Mouse (Mus musculus) neural tube, embryonic 11.5 days (tissue): ENCODE measurements at regions not wholly inside any gene's neighbourhood (a gene's known extent, or its start where the extent isn't known, plus 50 kb on each side); places are given as distances from the start of the nearest gene placed in this dataset.

Experiments used
- ATAC-seq: fragments of 200-750 bp; cut with Nextera tagmentation; 2 replicates; pipeline ENCODE4 v1.8.0; 2017; ENCODE audit warnings: moderate number of reproducible peaks, mild to moderate bottlenecking, moderate TSS enrichment, moderate library complexity; ENCODE audit not compliant: insufficient read depth, low FRiP score, low TSS enrichment
- DNase-seq: peaks from one replicate; pipeline ENCODE4 v3.0.0-alpha.2; 2015; ENCODE audit warnings: low spot score
- H3K27ac ChIP-seq: fragments of 300-500 bp; sonication (generic); 2 replicates; pipeline ENCODE4 v1.5.1; 2014; ENCODE audit warnings: low read depth, mild to moderate bottlenecking, low read length
- H3K27me3 ChIP-seq: fragments of 300-500 bp; sonication (generic); 2 replicates; pipeline ENCODE4 v1.6.1; 2014; ENCODE audit warnings: mild to moderate bottlenecking, low read length, mixed read lengths; ENCODE audit not compliant: control insufficient read depth, insufficient read depth
- H3K36me3 ChIP-seq: fragments of 300-500 bp; sonication (generic); 2 replicates; pipeline ENCODE4 v1.6.1; 2014; ENCODE audit warnings: mild to moderate bottlenecking, low read length, moderate library complexity, mixed read lengths; ENCODE audit not compliant: control insufficient read depth, insufficient read depth
- H3K4me1 ChIP-seq: fragments of 300-500 bp; sonication (generic); 2 replicates; pipeline ENCODE4 v1.6.1; 2014; ENCODE audit warnings: low read length, mixed read lengths; ENCODE audit not compliant: control insufficient read depth, insufficient read depth
- H3K4me2 ChIP-seq: fragments of 300-500 bp; sonication (generic); 2 replicates; pipeline ENCODE4 v1.6.1; 2014; ENCODE audit warnings: low read depth, mild to moderate bottlenecking, moderate library complexity
- H3K4me3 ChIP-seq: fragments of 300-500 bp; sonication (generic); 2 replicates; pipeline ENCODE4 v1.5.1; 2014; ENCODE audit warnings: low read depth, low read length
- H3K9ac ChIP-seq: fragments of 300-500 bp; sonication (generic); 2 replicates; pipeline ENCODE4 v1.6.1; 2014; ENCODE audit warnings: mild to moderate bottlenecking, low read length
- H3K9me3 ChIP-seq: fragments of 300-500 bp; sonication (generic); 2 replicates; pipeline ENCODE4 v1.6.1; 2016; ENCODE audit warnings: low read length; ENCODE audit not compliant: control insufficient read depth
- WGBS: fragments of 180-500 bp; shearing (Covaris S2); extraction: QIAGEN DNeasy Blood & Tissue Kit; methylation state at CpG from one replicate; pipeline ENCODE4 v1.1.7; 2014; 5-methylcytosine and 5-hydroxymethylcytosine counted together

DNA sequence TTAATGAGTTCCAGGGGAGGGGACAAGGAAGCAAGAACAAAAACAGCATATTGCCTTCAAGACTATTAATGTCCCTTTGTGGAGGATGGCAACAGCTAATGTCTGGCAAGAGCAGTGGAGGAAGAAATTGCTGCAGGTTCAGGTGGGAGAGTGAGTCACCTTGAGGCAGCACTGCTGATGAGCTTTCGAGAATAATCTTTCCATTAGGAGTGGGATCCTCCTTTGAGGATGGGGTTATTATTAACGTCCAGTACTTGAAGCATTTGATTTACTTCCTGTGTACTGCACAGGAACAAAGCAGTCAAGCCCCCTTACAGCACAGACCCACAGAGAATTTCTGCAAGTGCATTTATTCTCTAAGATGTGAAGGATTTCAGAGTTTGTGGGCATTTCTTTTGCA lies 671.2 kb upstream of the Stxbp6 start:
- Histone ChIP-seq H3K4me1 (no peaks in the 10 kb centered on the region), H3K9ac (no peak overlapping the region), H3K27me3 (no peaks in the 10 kb centered on the region), H3K4me2 (no peak overlapping the region), H3K36me3 (no peaks in the 10 kb centered on the region), H3K27ac (no peak overlapping the region), H3K4me3 (no peak overlapping the region), H3K9me3 (no peaks in the 10 kb centered on the region)
- ATAC-seq (peak; percentile 53; the same call in 1 of the 2 replicates), DNase-seq (no peak)
- 72% methylated on average over 2 of the region's 2 CpGs for WGBS

DNA sequence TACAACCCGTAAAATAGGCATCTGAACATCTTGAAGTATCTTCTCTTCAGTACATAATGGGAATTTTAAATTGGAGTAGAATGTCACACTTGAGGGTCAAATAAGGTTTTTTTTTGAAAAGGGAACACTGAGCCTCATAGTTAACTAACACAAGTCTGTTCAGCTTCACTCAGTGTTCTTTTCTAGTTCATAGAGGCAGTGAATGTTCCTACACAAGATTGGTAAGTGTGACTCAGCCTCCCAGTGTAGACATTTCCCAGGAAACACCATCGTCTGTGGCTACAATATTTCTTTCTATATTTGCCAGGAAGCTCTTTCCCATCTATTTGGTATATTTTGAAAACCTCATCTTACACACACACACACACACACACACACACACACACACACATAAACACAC lies 670.1 kb upstream of the Stxbp6 start:
- ATAC-seq, result no peak

DNA sequence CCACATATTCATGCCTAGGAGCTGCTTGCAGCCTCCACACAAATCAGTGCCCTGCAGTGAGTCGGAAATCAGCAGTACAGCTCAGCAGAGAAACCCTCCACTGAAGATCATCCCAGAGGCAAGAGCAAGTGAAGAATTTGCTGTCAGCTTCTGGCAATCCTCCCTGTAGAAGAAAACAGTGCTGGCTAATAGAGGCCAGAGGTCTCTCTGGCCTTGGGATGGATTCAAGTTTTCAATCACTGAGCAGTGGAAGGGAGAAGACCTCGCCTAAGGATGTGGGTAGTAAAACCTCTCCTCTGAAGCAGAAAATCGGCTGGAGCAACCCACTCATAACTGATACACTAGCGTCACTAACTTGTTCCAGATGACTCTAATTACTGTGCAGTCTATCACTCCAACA lies 659.2 kb upstream of the Stxbp6 start:
- no peaks in the 10 kb centered on the region for H3K27me3 ChIP-seq
- H3K4me2 ChIP-seq, result no peak overlapping the region
- DNase-seq, result peak; percentile 15
- WGBS, result 54% methylated on average over 4 of the region's 4 CpGs
- no peak overlapping the region for H3K4me3 ChIP-seq
- H3K9ac ChIP-seq, result no peak overlapping the region
- no peak for ATAC-seq
- no peaks in the 10 kb centered on the region for H3K9me3 ChIP-seq
- H3K36me3 ChIP-seq, result no peaks in the 10 kb centered on the region
- H3K27ac ChIP-seq, result no peak overlapping the region
- no peaks in the 10 kb centered on the region for H3K4me1 ChIP-seq

More for the DNA sequence above, 670.1 kb upstream of the Stxbp6 start:
- Histone ChIP-seq H3K27ac (no peak overlapping the region), H3K4me2 (no peak overlapping the region), H3K9me3 (no peaks in the 10 kb centered on the region), H3K36me3 (no peaks in the 10 kb centered on the region), H3K4me1 (no peaks in the 10 kb centered on the region), H3K9ac (no peak overlapping the region), H3K27me3 (no peaks in the 10 kb centered on the region), H3K4me3 (no peak overlapping the region)
- WGBS, result 88% methylated on average over 2 of the region's 2 CpGs
- no peak for DNase-seq

DNA sequence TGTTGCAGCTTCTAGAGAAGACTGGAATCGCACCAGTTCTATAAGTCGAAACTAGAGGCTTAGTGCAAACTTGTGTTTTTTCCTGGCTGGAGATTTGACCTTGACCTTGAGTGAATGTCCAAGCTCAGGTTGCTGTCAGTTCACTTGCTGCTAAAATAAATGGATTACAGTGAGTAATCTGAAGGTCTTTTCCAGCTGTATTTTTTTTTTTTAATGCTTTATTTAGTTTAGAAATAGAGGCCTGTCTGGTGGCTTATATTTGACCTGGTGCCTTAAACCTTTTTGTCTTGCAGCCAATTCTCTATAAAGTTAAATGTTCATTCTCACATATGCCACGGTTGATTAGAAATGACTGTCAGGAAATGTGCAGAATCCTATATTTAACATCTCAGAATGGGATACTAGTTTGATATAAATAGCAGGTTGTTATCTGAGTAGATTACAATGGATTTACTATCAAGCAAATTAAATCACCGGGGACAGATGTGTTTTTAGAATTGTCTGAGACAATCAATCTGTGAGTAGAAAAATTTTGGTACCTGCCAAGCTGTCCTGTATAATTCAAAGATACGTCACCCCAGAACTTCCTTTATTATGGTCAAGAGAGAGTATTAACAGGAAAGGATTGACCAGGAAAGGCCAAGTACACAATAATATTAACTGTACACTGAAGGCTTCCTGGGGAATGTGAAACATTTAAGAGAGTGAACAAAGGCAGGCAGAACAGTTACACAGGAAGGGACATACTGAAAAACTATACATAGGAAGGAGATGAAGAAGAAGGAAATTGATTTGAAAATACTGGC lies 650.3 kb upstream of the Stxbp6 start:
- Histone ChIP-seq H3K36me3 (no peaks in the 10 kb centered on the region), H3K27me3 (no peaks in the 10 kb centered on the region), H3K27ac (no peak overlapping the region), H3K9me3 (no peaks in the 10 kb centered on the region), H3K4me1 (no peaks in the 10 kb centered on the region), H3K4me3 (no peak overlapping the region), H3K9ac (no peak overlapping the region), H3K4me2 (no peak overlapping the region)
- 82% methylated on average over 5 of the region's 5 CpGs for WGBS
- DNase-seq, result no peak
- ATAC-seq, result no peak

DNA sequence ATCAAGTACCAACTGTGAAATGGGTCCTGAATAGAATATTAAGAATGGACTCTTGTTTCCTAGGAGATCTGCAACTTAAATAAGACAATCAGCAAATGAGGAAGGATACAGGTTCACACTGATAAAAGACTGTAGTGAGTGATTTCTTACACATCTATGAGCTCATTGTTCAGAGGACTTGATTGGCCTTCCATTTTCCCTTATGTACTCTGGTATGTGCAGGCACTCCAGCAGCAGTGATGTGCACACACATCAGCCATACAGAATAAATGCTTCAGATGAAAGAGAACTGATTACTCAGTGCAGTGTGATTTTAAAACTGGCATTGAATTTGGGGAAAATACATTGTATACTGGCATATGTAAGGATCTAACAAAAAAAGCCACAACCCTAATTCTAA lies 636.8 kb upstream of the Stxbp6 start:
- Histone ChIP-seq H3K4me2 (no peak overlapping the region), H3K27ac (no peak overlapping the region), H3K4me1 (no peaks in the 10 kb centered on the region), H3K9me3 (no peaks in the 10 kb centered on the region), H3K36me3 (no peaks in the 10 kb centered on the region), H3K27me3 (no peaks in the 10 kb centered on the region), H3K9ac (no peak overlapping the region), H3K4me3 (no peak overlapping the region)
- DNase-seq (no peak), ATAC-seq (no peak)

DNA sequence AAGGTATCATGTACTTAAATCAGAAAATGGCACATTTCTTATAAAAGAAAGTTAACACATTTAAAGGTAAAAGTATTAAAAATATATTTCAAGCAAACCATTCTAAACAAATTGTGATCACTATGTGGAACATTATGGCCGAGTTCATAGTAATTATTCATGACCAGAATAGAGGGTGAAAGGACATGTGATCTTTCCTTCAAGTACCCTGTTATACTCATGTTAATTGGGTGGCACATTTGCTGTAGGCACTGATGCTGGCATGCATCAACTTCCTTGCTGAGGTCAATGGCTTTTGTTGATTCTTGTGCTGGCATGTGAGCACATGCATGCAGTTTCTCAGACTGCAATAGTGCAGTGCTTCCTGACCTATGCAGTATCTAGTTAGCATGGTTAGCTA lies 636.3 kb upstream of the Stxbp6 start:
- DNase-seq (no peak), ATAC-seq (0 out of 2 replicates have a peak, but pooled peaks have one; percentile 27)
- H3K4me3 ChIP-seq, result no peak overlapping the region
- H3K9me3 ChIP-seq, result no peaks in the 10 kb centered on the region
- WGBS, result 88% methylated on average over 1 of the region's 1 CpGs
- no peaks in the 10 kb centered on the region for H3K27me3 ChIP-seq
- H3K4me1 ChIP-seq, result no peaks in the 10 kb centered on the region
- no peak overlapping the region for H3K4me2 ChIP-seq
- H3K9ac ChIP-seq, result no peak overlapping the region
- H3K27ac ChIP-seq, result no peak overlapping the region
- H3K36me3 ChIP-seq, result no peaks in the 10 kb centered on the region

DNA sequence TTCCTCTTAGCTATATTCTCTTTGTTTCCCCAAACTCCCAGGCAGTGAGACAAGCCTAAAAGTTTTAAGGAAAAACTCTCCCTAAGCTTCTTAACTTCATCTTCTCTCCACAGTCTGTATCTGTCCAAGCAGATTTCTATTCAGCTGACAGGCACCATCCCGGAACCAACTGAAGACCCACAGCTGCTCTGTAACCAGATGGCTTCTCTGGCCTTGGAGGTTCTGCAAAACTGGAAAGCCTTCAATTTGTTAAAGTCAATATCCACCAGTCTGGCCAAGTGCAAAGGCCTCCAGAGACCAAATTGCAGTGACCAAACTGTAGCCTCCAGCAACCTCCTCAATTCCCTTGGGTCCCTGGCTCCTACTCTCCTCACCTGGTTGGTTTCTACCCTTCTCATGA lies 614.8 kb upstream of the Stxbp6 start:
- Histone ChIP-seq H3K36me3 (no peaks in the 10 kb centered on the region), H3K27ac (no peak overlapping the region), H3K9ac (no peak overlapping the region), H3K4me2 (no peak overlapping the region), H3K4me1 (no peaks in the 10 kb centered on the region), H3K4me3 (no peak overlapping the region), H3K9me3 (no peaks in the 10 kb centered on the region), H3K27me3 (no peaks in the 10 kb centered on the region)
- 79% methylated on average over 1 of the region's 1 CpGs for whole genome bisulfite sequencing
- DNase-seq (no peak), ATAC-seq (no peak)

DNA sequence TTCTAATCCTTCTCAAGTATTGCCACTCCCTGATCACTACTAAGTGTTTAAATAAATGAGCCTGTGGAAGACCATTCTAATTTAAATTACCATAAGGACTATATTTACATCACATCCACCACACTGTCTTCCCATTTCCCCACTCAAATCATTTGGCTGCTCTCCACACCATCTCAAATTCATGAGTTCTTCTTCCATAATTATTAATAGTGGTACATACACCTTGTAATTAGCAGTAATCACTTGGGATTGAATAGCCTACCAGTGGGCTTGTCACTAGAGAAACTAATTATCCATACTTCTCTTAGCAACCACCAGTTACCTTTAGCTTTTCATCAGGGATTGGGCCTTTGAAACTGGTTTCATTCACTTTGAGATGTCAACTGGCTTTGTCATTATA lies 612.3 kb upstream of the Stxbp6 start:
- Histone ChIP-seq H3K4me2 (no peak overlapping the region), H3K9me3 (no peaks in the 10 kb centered on the region), H3K27me3 (no peaks in the 10 kb centered on the region), H3K9ac (no peak overlapping the region), H3K27ac (no peak overlapping the region), H3K4me3 (no peak overlapping the region), H3K36me3 (no peaks in the 10 kb centered on the region), H3K4me1 (no peaks in the 10 kb centered on the region)
- ATAC-seq (no peak), DNase-seq (no peak)

DNA sequence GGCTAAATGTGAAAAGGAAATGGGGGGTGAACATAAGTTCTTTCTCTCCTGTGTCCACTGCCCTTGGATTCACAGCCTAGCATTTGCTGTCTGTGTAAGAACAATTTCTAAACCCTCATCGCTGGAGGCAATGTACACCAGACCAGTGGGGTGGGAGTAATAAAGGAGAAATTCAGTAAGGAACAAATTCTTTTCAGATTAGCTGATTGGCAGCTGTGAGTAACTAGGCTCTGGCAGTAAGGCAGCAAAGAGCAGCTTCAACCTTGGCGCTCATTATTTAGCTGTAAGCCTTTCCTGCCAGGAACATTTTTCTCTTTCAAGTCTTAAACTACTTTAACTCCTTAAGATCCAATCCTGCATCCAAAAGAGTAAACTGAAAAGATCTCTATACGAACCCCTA lies 597.9 kb upstream of the Stxbp6 start:
- Histone ChIP-seq H3K4me1 (no peaks in the 10 kb centered on the region), H3K9ac (no peak overlapping the region), H3K9me3 (no peaks in the 10 kb centered on the region), H3K4me3 (no peak overlapping the region), H3K4me2 (no peak overlapping the region), H3K27me3 (no peaks in the 10 kb centered on the region), H3K27ac (no peak overlapping the region), H3K36me3 (no peaks in the 10 kb centered on the region)
- ATAC-seq (no peak), DNase-seq (no peak)
- WGBS, result 65% methylated on average over 3 of the region's 3 CpGs
